Mouse (Mus musculus) heart, adult 2 months (tissue): ENCODE data around the gene Ttc21a.

Experiments
- CTCF ChIP-seq: fragments of 200-600 bp; IDR thresholded peaks from 2 replicates; pipeline ENCODE4 v1.8.1; 2022; ENCODE audit warnings: antibody characterized with exemption, mild to moderate bottlenecking, moderate library complexity
- EP300 ChIP-seq: fragments of 200-500 bp; IDR thresholded peaks from 2 replicates; pipeline ENCODE4 v1.6.1; 2011; ENCODE audit warnings: low read depth, low read length, control low read depth; ENCODE audit not compliant: insufficient read depth
- POLR2A ChIP-seq: fragments of 200-500 bp; IDR thresholded peaks from 2 replicates; pipeline ENCODE4 v1.6.1; 2011; ENCODE audit warnings: mild to moderate bottlenecking, low read depth, low read length, control low read depth; ENCODE audit not compliant: insufficient read depth

DNA sequence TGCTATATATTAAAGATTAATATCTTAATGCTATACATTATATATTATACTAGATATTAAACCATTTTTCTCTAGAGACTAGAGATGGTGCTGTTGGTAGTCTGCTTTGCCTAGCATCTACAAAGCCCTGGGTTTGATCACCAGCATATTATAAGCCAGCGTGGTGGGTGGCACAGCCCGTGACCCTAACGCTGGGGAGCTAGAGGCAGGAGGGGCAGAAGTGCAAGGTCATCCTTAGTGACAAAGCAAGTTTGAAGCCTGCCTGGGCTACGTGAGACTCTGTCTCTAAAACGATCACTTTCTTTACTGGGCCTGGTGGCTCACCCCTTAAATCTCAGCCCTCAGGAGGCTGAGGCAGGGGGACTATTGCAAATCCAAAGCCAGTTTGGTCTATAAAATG lies 65.5 kb downstream of the Ttc21a start:
- TF ChIP-seq EP300 (no peak), POLR2A (no peak), CTCF (no peak)
